Mouse (Mus musculus): ENCODE measurements around the gene Kiss1. TPM values are rescaled to one million over a fixed set of nuclear protein-coding genes. Genes with fewer than 3 reads are reported as not detected.

The Kiss1 gene
- polyA plus RNA-seq, 1 experiment from 2014 or later = not detected

- peaks cover 56% of the 10 kb centered on the region for H3K4me1 ChIP-seq
- DNase-seq (ENCODE audit: low spot score) = no peak
- H3K27ac ChIP-seq = no peak overlapping the region
Measured at GRCm38 (mm10) chr1:133368644-133369043, 47.0 kb downstream of the Kiss1 start.

GRCm38 (mm10) chr1:133370352-133370751, 48.7 kb downstream of the Kiss1 start:
- Histone ChIP-seq H3K27me3 (ENCODE audit: insufficient read depth, poor library complexity, severe bottlenecking) (peaks cover 44% of the 10 kb centered on the region), H3K4me1 (peaks cover 39% of the 10 kb centered on the region), H3K9me3 (no peaks in the 10 kb centered on the region), H3K36me3 (no peaks in the 10 kb centered on the region), H3K4me3 (no peak overlapping the region), H3K27ac (no peak overlapping the region)
- no peak for DNase-seq (ENCODE audit: low spot score)
- WGBS = 73% methylated on average over 4 of the region's 4 CpGs

More at GRCm38 (mm10) chr1:133368644-133369043, 47.0 kb downstream of the Kiss1 start:
- 47% methylated on average over 10 of the region's 10 CpGs for WGBS
- H3K9me3 ChIP-seq = no peaks in the 10 kb centered on the region
- H3K4me3 ChIP-seq = no peak overlapping the region
- H3K27me3 ChIP-seq (ENCODE audit: insufficient read depth, poor library complexity, severe bottlenecking) = peaks cover 62% of the 10 kb centered on the region
- no peaks in the 10 kb centered on the region for H3K36me3 ChIP-seq

GRCm38 (mm10) chr1:133371431-133371830, 49.8 kb downstream of the Kiss1 start:
- WGBS = 81% methylated on average over 6 of the region's 6 CpGs
- Histone ChIP-seq H3K27ac (no peak overlapping the region), H3K4me3 (no peak overlapping the region), H3K36me3 (no peaks in the 10 kb centered on the region), H3K27me3 (ENCODE audit: insufficient read depth, poor library complexity, severe bottlenecking) (peaks cover 36% of the 10 kb centered on the region), H3K4me1 (peaks cover 38% of the 10 kb centered on the region), H3K9me3 (no peaks in the 10 kb centered on the region)
- no peak for DNase-seq (ENCODE audit: low spot score)

GRCm38 (mm10) chr1:133372113-133372512, 50.4 kb downstream of the Kiss1 start:
- no peak overlapping the region for H3K27ac ChIP-seq
- H3K36me3 ChIP-seq = no peaks in the 10 kb centered on the region
- 64% methylated on average over 8 of the region's 8 CpGs for WGBS
- DNase-seq (ENCODE audit: low spot score) = no peak
- no peak overlapping the region for H3K4me3 ChIP-seq
- no peaks in the 10 kb centered on the region for H3K9me3 ChIP-seq
- H3K4me1 ChIP-seq = peaks cover 32% of the 10 kb centered on the region
- H3K27me3 ChIP-seq (ENCODE audit: insufficient read depth, poor library complexity, severe bottlenecking) = peaks cover 32% of the 10 kb centered on the region; the same call in 1 of the 2 replicates

- Histone ChIP-seq H3K27me3 (ENCODE audit: insufficient read depth, poor library complexity, severe bottlenecking) (peaks cover 22% of the 10 kb centered on the region; the same call in 1 of the 2 replicates), H3K4me1 (peaks cover 28% of the 10 kb centered on the region), H3K4me3 (no peak overlapping the region), H3K36me3 (no peaks in the 10 kb centered on the region), H3K27ac (no peak overlapping the region), H3K9me3 (no peaks in the 10 kb centered on the region)
- 74% methylated on average over 10 of the region's 10 CpGs for WGBS
- DNase-seq (ENCODE audit: low spot score) = no peak
Measured at GRCm38 (mm10) chr1:133375696-133376346, 54.1 kb downstream of the Kiss1 start.

- WGBS = 86% methylated on average over 5 of the region's 5 CpGs
- no peak overlapping the region for H3K4me3 ChIP-seq
- H3K9me3 ChIP-seq = no peaks in the 10 kb centered on the region
- no peaks in the 10 kb centered on the region for H3K36me3 ChIP-seq
- peaks cover 6% of the 10 kb centered on the region; the same call in 1 of the 2 replicates for H3K27me3 ChIP-seq (ENCODE audit: insufficient read depth, poor library complexity, severe bottlenecking)
- peaks cover 26% of the 10 kb centered on the region for H3K4me1 ChIP-seq
- H3K27ac ChIP-seq = no peak overlapping the region
- no peak for DNase-seq (ENCODE audit: low spot score)
Measured at GRCm38 (mm10) chr1:133377547-133377946, 55.9 kb downstream of the Kiss1 start.

Other genes with a start within 250 kb of the Kiss1 start
- 44.9 and 46.1 TPM in 2 replicates for gene Ppp1r15b, start 190.7 kb upstream of the Kiss1 start, polyA plus RNA-seq (2016; fragmentation: Nextera tagmentation; extraction: Ambion mirVana)
- 13.5 and 14.2 TPM in 2 replicates for gene Plekha6, start 157.7 kb upstream of the Kiss1 start, polyA plus RNA-seq (2016; fragmentation: Nextera tagmentation; extraction: Ambion mirVana)
- 1.7 TPM in 1 of 2 replicates, not detected in the other for gene Golt1a, start 12.1 kb upstream of the Kiss1 start, polyA plus RNA-seq (2016; fragmentation: Nextera tagmentation; extraction: Ambion mirVana)
- gene Ren1, start 28.6 kb downstream of the Kiss1 start, polyA plus RNA-seq (2016; fragmentation: Nextera tagmentation; extraction: Ambion mirVana) = 0.11 and 0.34 TPM in 2 replicates
- 1.5 and 2.1 TPM in 2 replicates for gene Etnk2, start 41.7 kb downstream of the Kiss1 start, polyA plus RNA-seq (2016; fragmentation: Nextera tagmentation; extraction: Ambion mirVana)
- 4.2 and 8.5 TPM in 2 replicates for gene Sox13, start 102.5 kb downstream of the Kiss1 start, polyA plus RNA-seq (2016; fragmentation: Nextera tagmentation; extraction: Ambion mirVana)

All from heart, embryonic 10.5 days (tissue).